Mouse (Mus musculus) thymus, adult 2 months (tissue): ENCODE measurements around the gene Ednrb.

Experiments
- CTCF ChIP-seq: fragments of 200-500 bp; IDR thresholded peaks from 2 replicates; pipeline ENCODE4 v1.5.1; 2012; ENCODE audit warnings: mild to moderate bottlenecking, control low read depth, low read length, moderate library complexity, borderline replicate concordance; ENCODE audit not compliant: control insufficient read depth, poor library complexity, insufficient read depth; ENCODE audit errors: extremely low read depth
- POLR2A ChIP-seq: fragments of 200-500 bp; IDR thresholded peaks from 2 replicates; pipeline ENCODE4 v1.6.1; 2012; ENCODE audit warnings: mild to moderate bottlenecking, low read length, control low read depth, moderate library complexity; ENCODE audit not compliant: control insufficient read depth, poor library complexity, insufficient read depth; ENCODE audit errors: extremely low read depth

DNA sequence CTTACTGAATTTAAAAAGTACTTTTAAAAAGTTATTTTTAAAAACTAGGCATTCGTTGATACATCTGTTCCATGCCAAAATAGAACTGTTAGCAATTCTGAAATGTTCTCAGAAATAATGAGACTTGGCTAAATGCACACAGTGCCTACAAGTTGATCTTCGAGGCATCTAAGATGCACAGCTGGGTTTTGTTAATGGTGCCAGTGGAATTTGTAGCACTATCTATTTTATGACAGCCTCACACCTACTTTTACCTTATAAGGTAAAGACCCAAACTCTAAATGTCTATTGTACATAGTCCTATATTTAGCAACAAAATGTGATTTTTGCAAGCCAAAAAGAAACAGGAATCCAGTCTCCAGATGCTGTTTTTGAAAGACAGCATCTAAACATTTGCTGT is 21.0 kb upstream of the Ednrb start:
- TF ChIP-seq CTCF: no peak
- TF ChIP-seq POLR2A: no peak
